Mouse (Mus musculus) right cerebral cortex, adult 2 months (tissue): ENCODE data around the gene Zan.

Source experiments
- DNase-seq, 2 experiments: peaks; one replicate each; pipeline ENCODE4 v3.0.0; 2021 to 2022; ENCODE audit warnings: low spot score in 2 of 2

Zan gene

DNA sequence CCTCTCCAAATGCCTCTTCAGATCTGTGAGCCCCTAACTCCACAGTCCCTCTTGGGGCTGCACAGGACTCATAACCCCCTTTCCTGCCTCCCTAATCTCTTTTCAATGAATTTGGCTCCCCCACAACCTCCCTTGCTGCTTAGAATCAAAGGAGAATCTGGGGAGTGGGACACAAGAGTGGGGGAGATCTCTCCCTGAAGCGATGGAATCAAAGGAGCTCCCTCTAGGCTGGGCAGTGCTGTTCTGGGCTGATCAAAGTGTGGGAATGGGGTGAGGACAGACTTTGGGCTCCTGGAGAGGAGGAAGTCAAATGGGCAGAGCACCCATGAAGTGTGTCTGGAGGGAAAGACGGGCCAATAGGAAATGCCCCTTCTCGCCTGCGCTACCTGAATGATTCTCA, 125.5 kb downstream of the Zan start:
- DNase-seq = no peak

DNA sequence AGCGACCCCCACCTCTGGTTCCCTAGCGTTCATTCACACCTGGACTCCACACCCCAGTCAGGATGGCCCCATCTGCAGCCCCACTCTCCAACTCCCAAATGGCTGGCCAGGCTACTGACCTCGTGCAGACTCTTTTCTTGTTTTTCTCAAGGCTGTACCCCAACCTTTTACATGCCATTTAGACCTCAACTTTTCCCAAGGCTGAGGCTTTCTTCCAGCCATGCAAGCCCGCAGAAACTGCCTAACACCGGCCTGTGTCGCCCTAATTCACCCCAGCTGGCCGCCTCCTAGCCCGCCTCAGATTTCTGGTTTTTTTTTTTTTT, 125.8 kb downstream of the Zan start:
- no peak for DNase-seq

GRCm38 (mm10) chr5:137350205-137351057, 126.4 kb downstream of the Zan start:
- no peak for DNase-seq

- peak; percentile 16 to 43 for DNase-seq
These were observed 127.3 kb downstream of the Zan start, which contains the start of gene Ephb4 for GRCm38 (mm10) chr5:137349384-137350204. Gene Ephb4 (plus strand): TSS chr5:137350109.

- DNase-seq = no peak
These were observed 128.1 kb downstream of the Zan start for GRCm38 (mm10) chr5:137348482-137349383.

GRCm38 (mm10) chr5:137347856-137348255, 129.0 kb downstream of the Zan start:
- DNase-seq = no peak

DNA sequence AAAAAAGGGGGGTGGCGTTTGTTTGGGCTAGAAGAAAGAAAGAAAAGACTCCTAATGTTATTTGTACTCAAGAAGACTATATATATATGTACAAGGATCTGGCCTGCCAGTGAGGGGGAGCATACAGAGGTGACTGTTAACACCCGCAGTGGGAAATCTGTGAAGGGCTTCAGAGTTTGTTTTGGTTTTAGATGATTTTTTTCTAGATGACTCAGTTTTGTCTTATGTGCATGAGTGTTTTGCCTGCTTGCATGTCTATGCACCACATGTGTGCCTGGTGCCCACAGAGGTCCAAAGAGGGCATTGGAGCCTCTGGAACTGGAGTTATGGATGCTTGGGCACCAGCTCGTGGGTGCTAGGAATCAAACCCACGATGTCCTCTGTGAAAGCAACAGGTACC, 129.9 kb downstream of the Zan start:
- DNase-seq = no peak

DNA sequence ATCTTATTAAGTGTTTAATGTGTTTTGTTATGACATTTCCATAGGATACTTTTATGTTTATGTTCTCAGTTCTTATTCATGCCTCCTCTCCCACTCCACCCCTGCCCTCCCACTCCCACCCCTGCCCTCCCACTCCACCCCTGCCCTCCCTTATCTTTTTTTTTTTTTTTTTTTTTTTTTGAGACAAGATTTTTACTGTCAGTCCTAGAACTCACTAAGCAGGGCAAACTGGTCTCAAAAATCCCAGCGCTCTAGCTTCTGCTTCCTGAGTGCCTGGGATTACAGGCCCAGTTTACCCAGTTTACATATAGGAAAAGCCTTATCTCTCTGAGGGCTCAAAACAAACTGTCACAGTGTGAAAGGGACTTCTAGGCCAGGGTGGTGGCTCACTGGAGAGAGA, 130.5 kb downstream of the Zan start:
- no peak for DNase-seq

GRCm38 (mm10) chr5:137345821-137346220, 131.0 kb downstream of the Zan start:
- no peak for DNase-seq

- no peak for DNase-seq
These were observed 133.0 kb downstream of the Zan start for GRCm38 (mm10) chr5:137343869-137344268.

DNA sequence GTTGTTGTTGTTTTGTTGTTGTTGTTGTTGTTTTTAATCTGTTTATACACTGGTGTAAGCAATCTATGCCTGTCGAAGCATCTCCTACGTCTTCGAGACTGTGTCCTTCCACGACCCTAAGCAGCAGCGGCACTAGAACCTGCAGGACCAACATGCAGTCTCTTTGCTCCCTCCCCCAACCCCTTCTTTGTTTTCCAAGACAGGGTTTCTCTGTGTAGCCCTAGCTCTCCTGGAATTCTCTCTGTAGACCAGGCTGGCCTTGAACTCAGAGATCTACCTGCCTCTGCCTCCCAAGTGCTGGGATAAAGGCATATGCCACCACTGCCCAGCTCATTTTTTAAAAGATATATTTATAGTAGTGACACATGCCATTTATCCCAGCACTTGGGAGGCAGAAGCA, 133.5 kb downstream of the Zan start:
- no peak for DNase-seq

DNA sequence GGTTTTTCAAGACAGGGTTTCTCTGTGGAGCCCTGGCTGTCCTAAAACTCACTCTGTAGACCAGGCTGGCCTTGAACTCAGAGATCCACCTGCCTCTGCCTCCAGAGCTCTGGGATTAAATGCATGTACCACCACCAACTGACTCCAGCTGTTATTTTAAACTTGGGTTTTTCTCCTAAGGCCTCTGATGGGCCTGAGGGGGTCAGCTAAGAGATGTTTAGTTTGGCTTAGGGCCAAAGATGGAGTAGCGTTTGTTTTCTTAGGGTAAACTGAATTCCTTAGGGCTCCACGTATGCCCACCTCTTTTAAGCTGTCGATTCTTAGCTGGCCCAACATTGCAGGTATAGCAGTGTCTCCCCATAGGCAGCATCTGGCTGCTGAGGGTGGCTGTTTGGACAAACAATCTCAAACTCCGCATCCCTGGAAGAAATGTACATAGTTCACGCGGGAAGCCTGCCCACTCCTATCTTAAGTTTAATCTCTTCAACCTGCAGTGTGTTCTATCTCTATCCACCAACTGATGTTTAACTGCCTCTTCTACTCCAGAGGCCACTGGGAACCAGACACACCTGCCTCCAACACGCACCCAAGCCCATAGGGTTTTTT, 134.4 kb downstream of the Zan start:
- DNase-seq = no peak

DNA sequence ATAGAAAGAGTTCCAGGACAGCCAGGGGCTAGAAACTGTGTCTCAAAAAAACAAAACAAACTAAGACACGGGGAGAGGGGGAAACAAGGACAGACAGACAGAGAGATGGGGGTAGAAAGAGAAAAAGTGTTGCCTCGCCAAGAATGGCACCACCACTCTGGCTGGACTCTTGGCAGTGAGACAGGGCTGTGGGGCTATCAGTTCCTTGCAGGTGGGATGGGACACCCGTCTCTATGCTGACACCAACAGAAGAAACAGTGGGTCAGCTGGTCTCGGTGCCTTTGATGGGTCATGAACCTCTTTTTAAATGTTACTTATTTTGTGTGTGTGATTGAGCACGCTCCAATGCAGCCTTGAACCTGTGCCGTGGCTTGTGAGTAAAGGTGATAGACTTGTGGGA, 136.6 kb downstream of the Zan start:
- no peak for DNase-seq

DNA sequence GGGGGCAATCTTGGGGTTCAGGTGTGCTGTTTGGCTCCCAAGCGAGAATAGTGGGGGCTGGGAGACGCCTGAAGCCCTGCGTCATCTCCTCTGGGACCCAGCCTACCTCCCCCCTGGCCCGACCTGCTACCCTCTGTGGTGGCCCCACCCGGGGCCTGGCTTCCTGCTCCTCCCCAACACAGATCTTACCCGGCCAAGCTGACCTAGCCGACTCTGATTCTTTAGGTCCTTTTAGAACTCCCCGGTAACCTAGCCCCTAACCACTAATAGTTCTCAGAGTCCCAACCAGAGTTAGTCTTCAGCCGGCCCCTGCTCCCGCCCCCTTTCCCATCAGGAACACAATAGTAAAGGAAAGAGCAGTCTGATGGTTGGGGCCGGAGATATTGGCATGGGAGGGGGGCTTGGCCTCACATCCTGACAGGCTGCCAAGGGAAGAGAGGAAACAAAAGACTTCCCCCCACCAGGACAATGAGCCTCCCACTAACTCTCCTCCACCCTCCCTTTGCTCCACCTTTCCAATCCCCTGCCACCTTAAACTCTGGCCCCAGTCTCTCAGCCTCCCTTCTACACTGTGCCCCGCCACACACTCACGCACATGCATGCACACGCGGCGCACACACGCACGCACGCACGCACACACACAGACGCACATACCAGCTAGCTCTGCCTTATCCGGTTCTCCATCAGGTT, 137.4 kb downstream of the Zan start:
- no peak for DNase-seq

- DNase-seq = no peak
These were observed 138.1 kb downstream of the Zan start for GRCm38 (mm10) chr5:137338663-137339289.

GRCm38 (mm10) chr5:137338256-137338655, 138.6 kb downstream of the Zan start:
- peak; percentile 88 to 92 for DNase-seq

GRCm38 (mm10) chr5:137337190-137337589, 139.7 kb downstream of the Zan start:
- no peak for DNase-seq

DNA sequence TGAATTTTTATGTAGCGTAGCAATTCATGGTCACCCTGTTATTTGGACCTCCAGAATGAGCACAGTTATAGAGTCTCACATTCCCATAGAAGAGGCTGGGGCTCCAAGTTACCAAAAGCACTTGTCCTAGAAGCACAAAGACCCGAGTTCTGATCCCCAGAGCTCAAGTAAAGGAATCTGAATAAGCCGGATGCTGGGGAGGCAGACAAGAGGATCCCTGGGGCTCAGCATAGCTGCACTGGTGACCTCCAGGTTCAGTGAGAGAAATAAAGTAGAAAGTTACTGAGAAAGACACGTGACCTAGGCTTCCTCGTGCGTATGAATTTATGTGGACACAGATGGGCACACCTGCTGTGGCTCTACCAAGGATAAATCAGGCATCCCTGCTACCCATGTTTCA, 141.8 kb downstream of the Zan start:
- DNase-seq = no peak

DNA sequence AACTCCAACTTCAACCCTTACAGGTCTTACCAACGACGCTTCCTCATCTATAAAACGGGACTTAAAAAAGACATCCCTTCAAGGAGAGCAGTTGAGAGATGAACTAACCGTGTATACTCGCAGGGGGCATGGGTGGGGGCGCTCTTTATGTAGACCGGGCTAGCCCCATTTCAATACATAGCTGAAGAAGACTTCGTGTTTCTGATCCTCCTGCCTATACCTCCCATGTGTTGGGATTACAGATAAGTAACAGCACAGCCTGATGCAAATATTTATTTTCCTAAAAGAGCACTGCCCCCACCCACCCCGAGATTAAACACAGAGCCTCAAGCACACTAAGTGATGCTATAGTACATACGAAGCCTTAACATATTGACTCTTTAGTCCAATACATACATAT, 142.5 kb downstream of the Zan start:
- no peak for DNase-seq

GRCm38 (mm10) chr5:137333512-137334174, 143.2 kb downstream of the Zan start, which contains the start of gene Slc12a9:
Gene Slc12a9 (minus strand): TSS chr5:137333597.
- peak; percentile 89 to 94 for DNase-seq
